Comparison of ENCODE assay signal across 9 mouse cellular contexts in genomic region chr14:101327421-101327820, GRCm38 (mm10).
DNase-seq lines count a peak whose midpoint lies in the region; ATAC-seq and TF ChIP-seq lines count a peak whose summit lies in the region.
"Had no signal": no experiment of that assay in that cellular context is flagged by ENCODE, and none has a peak within 500 bp of the region (broad histone marks: within the 10 kb centered on the region; RNA-seq: fewer than 3 reads in every experiment).

No protein-coding gene starts in this region.

- no peak for TF ChIP-seq CTCF in hindbrain, postnatal 0 days (IDR thresholded peaks at IDR 0.05; ENCODE audit: low read depth)

- H3K4me2 ChIP-seq in hindbrain, postnatal 0 days (ENCODE audit: low read depth, low read length), result peak overlapping the region; percentile 16; the same call in 1 of the 2 replicates

- no peaks in the 10 kb centered on the region for H3K9me3 ChIP-seq in hindbrain, postnatal 0 days (ENCODE audit: low read length)

- no peak overlapping the region for H3K9ac ChIP-seq in hindbrain, postnatal 0 days (replicated peaks; ENCODE audit: low read length)
- H3K9ac ChIP-seq: liver, embryonic 14.5 days had no signal

- ATAC-seq in hindbrain, postnatal 0 days, result peak; percentile 87

- 27% methylated on average over 6 of the region's 6 CpGs for WGBS in hindbrain, postnatal 0 days

- peak overlapping the region; percentile 26; the same call in 1 of the 2 replicates for H3K27ac ChIP-seq in hindbrain, postnatal 0 days
- H3K27ac ChIP-seq: liver, embryonic 14.5 days had no signal

- peaks cover 6% of the 10 kb centered on the region; the same call in 1 of the 2 replicates for H3K4me1 ChIP-seq in hindbrain, postnatal 0 days (ENCODE audit: insufficient read depth, low read length)

- no peaks in the 10 kb centered on the region for H3K36me3 ChIP-seq in hindbrain, postnatal 0 days (ENCODE audit: insufficient read depth, low read length)

- no peaks in the 10 kb centered on the region for H3K27me3 ChIP-seq in hindbrain, postnatal 0 days (ENCODE audit: insufficient read depth, low read length)

- H3K4me3 ChIP-seq in hindbrain, postnatal 0 days (ENCODE audit: low read length), result no peak overlapping the region

- peak; percentile 50 to 56 for DNase-seq in right cerebral cortex, postnatal 10 days (ENCODE audit: low spot score in 2 of 2)
- DNase-seq in right cerebral cortex, postnatal 25 days, result no peak
- DNase-seq in cerebellum, postnatal 14 days, result peak; percentile 81 to 83
- DNase-seq in hindbrain, postnatal 0 days (ENCODE audit: low spot score), result peak; percentile 88
- peak; percentile 49 for DNase-seq in retina, postnatal 7 days (ENCODE audit: low read depth, low spot score)
- DNase-seq in embryo, embryonic 9.5 days (ENCODE audit: extremely low spot score), result no peak
- DNase-seq in T-cell, adult 2 months (ENCODE audit: low spot score), result no peak
- no peak for DNase-seq in gastrocnemius, adult 18-20 months (ENCODE audit: low spot score)

Comparison
In these comparisons a context has a peak if more than half of its experiments do, and no peak if none do; other contexts are left out.
1. DNase-seq: peak in right cerebral cortex, postnatal 10 days (2 of 2), cerebellum, postnatal 14 days (2 of 2), hindbrain, postnatal 0 days (single experiment) and retina, postnatal 7 days (single experiment); none in right cerebral cortex, postnatal 25 days (single experiment), embryo, embryonic 9.5 days (single experiment), T-cell, adult 2 months (single experiment) and gastrocnemius, adult 18-20 months (single experiment).